Mouse (Mus musculus) heart, adult 2 months (tissue): Measurements from ENCODE around the gene Cbx6. TPM values are rescaled to one million over a fixed set of nuclear protein-coding genes. Genes with fewer than 3 reads are reported as not detected.

Source experiments
- DNase-seq, 2 experiments: peaks; one replicate each; pipeline ENCODE4 v3.0.0; 2021
- H3K27ac ChIP-seq: fragments of 200-600 bp; 2 replicates; pipeline ENCODE4 v1.8.1; 2022
- H3K27me3 ChIP-seq: fragments of 200-500 bp; 2 replicates; pipeline ENCODE4 v1.6.1; 2012; ENCODE audit warnings: mild to moderate bottlenecking, low read length, inconsistent platforms, mixed read lengths; ENCODE audit not compliant: control insufficient read depth, insufficient read depth
- H3K36me3 ChIP-seq: fragments of 200-500 bp; 2 replicates; pipeline ENCODE4 v1.6.1; 2012; ENCODE audit warnings: low read length, inconsistent platforms; ENCODE audit not compliant: control insufficient read depth, insufficient read depth
- H3K4me1 ChIP-seq: fragments of 200-500 bp; 2 replicates; pipeline ENCODE4 v1.6.1; 2011; ENCODE audit warnings: low read length; ENCODE audit not compliant: control insufficient read depth, insufficient read depth
- H3K4me3 ChIP-seq: fragments of 200-600 bp; 2 replicates; pipeline ENCODE4 v1.8.1; 2022
- H3K79me2 ChIP-seq: fragments of 200-500 bp; replicated peaks from 2 replicates; pipeline ENCODE4 v1.6.1; 2012; ENCODE audit warnings: mild to moderate bottlenecking, inconsistent platforms, low read length, moderate library complexity, mixed read lengths; ENCODE audit not compliant: control insufficient read depth, insufficient read depth
- H3K9ac ChIP-seq: fragments of 200-500 bp; 2 replicates; pipeline ENCODE4 v1.6.1; 2012; ENCODE audit warnings: low read depth, mild to moderate bottlenecking, control low read depth, inconsistent platforms, low read length, mixed read lengths
- CTCF ChIP-seq: fragments of 200-600 bp; IDR thresholded peaks from 2 replicates; pipeline ENCODE4 v1.8.1; 2022; ENCODE audit warnings: antibody characterized with exemption, mild to moderate bottlenecking, moderate library complexity
- EP300 ChIP-seq: fragments of 200-500 bp; IDR thresholded peaks from 2 replicates; pipeline ENCODE4 v1.6.1; 2011; ENCODE audit warnings: low read depth, low read length, control low read depth; ENCODE audit not compliant: insufficient read depth
- POLR2A ChIP-seq: fragments of 200-500 bp; IDR thresholded peaks from 2 replicates; pipeline ENCODE4 v1.6.1; 2011; ENCODE audit warnings: mild to moderate bottlenecking, low read depth, low read length, control low read depth; ENCODE audit not compliant: insufficient read depth
- WGBS: fragments of 180-500 bp; shearing (Covaris S2); methylation state at CpG from one replicate; pipeline ENCODE4 v1.1.7; 2018; 5-methylcytosine and 5-hydroxymethylcytosine counted together
- intact Hi-C: fragments of 180-260 bp; cut with DNase I; formaldehyde crosslinking; loops from one replicate; pipeline ENCODE4 v1.15.1; 2025
- polyA plus RNA-seq: library from polyadenylated mRNA; depleted of rRNA; stranded (reverse); fragments of >200 nt; gene quantifications from 2 replicates; pipeline ENCODE4 v1.2.3, GENCODE M21; 2012
- total RNA-seq, 2 experiments: library from RNA; stranded (reverse); gene quantifications; 2 replicates each; pipeline ENCODE4 v1.2.3; 2021

The Cbx6 gene
- total and polyA plus RNA-seq, 3 experiments = 21.1 to 22.9 (median 21.3) TPM

- Histone ChIP-seq H3K27ac (no peak overlapping the region), H3K4me1 (peaks cover 1% of the 10 kb centered on the region; the same call in 1 of the 2 replicates), H3K36me3 (no peaks in the 10 kb centered on the region), H3K4me3 (no peak overlapping the region), H3K79me2 (no peaks in the 10 kb centered on the region), H3K9ac (no peak overlapping the region), H3K27me3 (no peaks in the 10 kb centered on the region)
- no peak for DNase-seq
- TF ChIP-seq CTCF = no peak
- no peak for TF ChIP-seq EP300
- no peak for TF ChIP-seq POLR2A
- WGBS = 91% methylated on average over 11 of the region's 11 CpGs
- intact Hi-C loops = loop anchor here (1.0 kb wide), 1 partner anchor 74 kb away; no protein-coding TSS in a partner anchor
These were observed 6.7 kb downstream of the Cbx6 start for GRCm38 (mm10) chr15:79827778-79828210.

DNA sequence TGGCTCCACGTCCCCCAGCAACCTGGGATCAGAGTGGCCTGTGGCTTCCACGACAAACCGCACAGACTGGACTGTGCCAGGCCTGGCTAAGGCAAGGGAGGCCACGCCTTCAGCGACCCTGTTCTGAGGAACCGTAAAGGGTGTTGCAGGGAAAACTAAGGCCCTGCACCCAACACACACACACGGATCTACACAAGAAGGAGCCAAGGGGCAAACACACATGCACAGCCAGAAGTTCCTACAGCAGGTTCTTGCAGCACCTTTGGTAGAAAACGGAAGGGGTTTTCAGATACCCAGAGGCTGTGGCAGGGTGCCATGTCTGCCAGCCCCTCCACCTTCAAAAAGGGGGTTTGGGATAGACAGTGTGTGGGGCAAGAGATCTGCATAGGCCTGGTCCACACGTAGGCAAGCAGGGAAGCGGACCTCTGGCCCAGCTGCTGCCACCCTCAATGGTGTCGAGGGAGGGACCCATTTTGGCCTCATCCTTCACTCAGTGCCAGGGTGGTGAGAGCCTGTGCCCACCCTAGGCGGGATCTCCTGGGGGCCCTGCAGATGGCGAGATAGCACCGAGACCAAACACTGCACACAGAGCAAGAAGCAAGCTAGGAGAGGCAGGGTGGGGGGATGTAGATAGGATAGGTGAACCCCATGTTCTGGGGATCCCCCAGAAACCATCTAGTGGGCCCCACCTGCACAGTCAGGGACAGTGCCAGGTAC is 7.3 kb downstream of the Cbx6 start:
- TF ChIP-seq POLR2A (no peak), CTCF (no peak), EP300 (no peak)
- WGBS = 85% methylated on average over 14 of the region's 14 CpGs
- intact Hi-C loops = no loop called here
- Histone ChIP-seq H3K36me3 (no peaks in the 10 kb centered on the region), H3K4me3 (no peak overlapping the region), H3K4me1 (peaks cover 1% of the 10 kb centered on the region; the same call in 1 of the 2 replicates), H3K79me2 (no peaks in the 10 kb centered on the region), H3K27me3 (no peaks in the 10 kb centered on the region), H3K9ac (no peak overlapping the region), H3K27ac (no peak overlapping the region)
- no peak for DNase-seq

GRCm38 (mm10) chr15:79826221-79826935 is 8.1 kb downstream of the Cbx6 start:
- H3K36me3 ChIP-seq = no peaks in the 10 kb centered on the region
- 82% methylated on average over 9 of the region's 9 CpGs for WGBS
- intact Hi-C loops = no loop called here

DNA sequence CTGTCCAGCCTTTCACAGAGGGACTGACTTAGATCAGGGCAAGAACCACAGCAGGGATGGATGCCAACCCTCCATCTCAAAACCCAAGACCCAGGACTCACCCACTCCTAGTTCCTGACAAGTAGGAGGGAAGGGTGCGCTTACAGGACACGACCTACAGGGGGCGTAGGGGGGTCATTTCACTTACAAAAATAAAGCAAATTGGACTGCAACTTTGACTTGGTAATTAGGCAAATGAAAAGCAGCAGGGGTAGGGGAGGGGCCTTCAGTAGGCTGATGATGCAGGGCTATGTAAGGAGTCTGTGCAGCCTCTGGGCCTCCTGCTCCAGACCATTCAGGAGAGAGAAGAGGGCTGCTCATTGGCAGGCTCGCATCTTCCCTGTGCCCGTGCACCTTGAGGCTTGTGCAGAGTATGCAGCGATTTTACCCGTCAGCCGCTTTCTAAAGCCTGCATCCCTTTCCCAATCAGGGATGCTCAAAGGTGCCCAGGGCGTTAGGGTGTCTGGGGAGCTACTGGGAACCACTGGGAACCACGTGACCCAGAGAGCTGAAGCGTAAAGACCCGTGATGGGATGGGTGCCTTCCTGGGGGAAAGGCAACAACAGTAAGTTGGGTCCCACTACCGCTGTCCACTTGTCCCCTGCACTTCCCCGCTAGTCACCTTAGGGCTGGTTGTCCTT is 9.2 kb downstream of the Cbx6 start:
- intact Hi-C loops = no loop called here
- no peak overlapping the region for H3K9ac ChIP-seq
- no peak for DNase-seq
- H3K36me3 ChIP-seq = no peaks in the 10 kb centered on the region
- no peak overlapping the region for H3K4me3 ChIP-seq
- TF ChIP-seq CTCF (peak; percentile 75), POLR2A (no peak), EP300 (no peak)
- H3K79me2 ChIP-seq = no peaks in the 10 kb centered on the region
- H3K27ac ChIP-seq = no peak overlapping the region
- no peaks in the 10 kb centered on the region for H3K27me3 ChIP-seq
- 74% methylated on average over 14 of the region's 14 CpGs for WGBS
- H3K4me1 ChIP-seq = no peaks in the 10 kb centered on the region

More at GRCm38 (mm10) chr15:79826221-79826935, 8.1 kb downstream of the Cbx6 start:
- no peak overlapping the region for H3K9ac ChIP-seq
- TF ChIP-seq POLR2A (no peak), EP300 (no peak), CTCF (no peak)
- no peak overlapping the region for H3K27ac ChIP-seq
- no peaks in the 10 kb centered on the region for H3K4me1 ChIP-seq
- no peak for DNase-seq
- no peak overlapping the region for H3K4me3 ChIP-seq
- no peaks in the 10 kb centered on the region for H3K27me3 ChIP-seq
- H3K79me2 ChIP-seq = no peaks in the 10 kb centered on the region

- 54% methylated on average over 19 of the region's 19 CpGs for WGBS
- no peaks in the 10 kb centered on the region for H3K79me2 ChIP-seq
- H3K9ac ChIP-seq = no peak overlapping the region
- DNase-seq = peak; percentile 77 to 78
- TF ChIP-seq EP300 = no peak
- no peak for TF ChIP-seq POLR2A
- TF ChIP-seq CTCF = peak; percentile 21
- no peak overlapping the region for H3K27ac ChIP-seq
- intact Hi-C loops = no loop called here
- no peaks in the 10 kb centered on the region for H3K36me3 ChIP-seq
- no peaks in the 10 kb centered on the region for H3K27me3 ChIP-seq
- no peaks in the 10 kb centered on the region for H3K4me1 ChIP-seq
- no peak overlapping the region for H3K4me3 ChIP-seq
These were observed 10.8 kb downstream of the Cbx6 start for GRCm38 (mm10) chr15:79823588-79824280.
